Mouse (Mus musculus) kidney, embryonic 16.5 days (tissue): ENCODE measurements around the gene Zfp59. TPM values are rescaled to one million over a fixed set of nuclear protein-coding genes. Genes with fewer than 3 reads are reported as not detected.
"Not testable (repeated sequence)": the region's sequence is repeated elsewhere in the genome, so short reads cannot be mapped to it uniquely, and the experiment has no call there.

Experiments used
- ATAC-seq: fragments of 200-750 bp; cut with Nextera tagmentation; 2 replicates; pipeline ENCODE4 v1.8.0; 2017; ENCODE audit warnings: moderate TSS enrichment; ENCODE audit not compliant: low FRiP score, low TSS enrichment
- H3K27ac ChIP-seq: fragments of 300-500 bp; sonication (generic); 2 replicates; pipeline ENCODE4 v1.5.1; 2014; ENCODE audit warnings: low read length
- H3K27me3 ChIP-seq: fragments of 300-500 bp; sonication (generic); 2 replicates; pipeline ENCODE4 v1.6.1; 2014; ENCODE audit warnings: low read length, control low read depth, mixed read lengths; ENCODE audit not compliant: insufficient read depth
- H3K36me3 ChIP-seq: fragments of 300-500 bp; sonication (generic); 2 replicates; pipeline ENCODE4 v1.6.1; 2014; ENCODE audit warnings: low read length, control low read depth, mixed read lengths; ENCODE audit not compliant: insufficient read depth
- H3K4me1 ChIP-seq: fragments of 300-500 bp; sonication (generic); 2 replicates; pipeline ENCODE4 v1.6.1; 2014; ENCODE audit warnings: low read length, control low read depth, mixed read lengths; ENCODE audit not compliant: insufficient read depth
- H3K4me2 ChIP-seq: fragments of 300-500 bp; sonication (generic); replicated peaks from 2 replicates; pipeline ENCODE4 v1.6.1; 2014; ENCODE audit warnings: low read depth, low read length
- H3K4me3 ChIP-seq: fragments of 300-500 bp; sonication (generic); 2 replicates; pipeline ENCODE4 v1.5.1; 2014; ENCODE audit warnings: mild to moderate bottlenecking, low read length
- H3K9ac ChIP-seq: fragments of 300-500 bp; sonication (generic); replicated peaks from 2 replicates; pipeline ENCODE4 v1.6.1; 2014; ENCODE audit warnings: low read length
- H3K9me3 ChIP-seq: fragments of 300-500 bp; sonication (generic); 2 replicates; pipeline ENCODE4 v1.6.1; 2016; ENCODE audit warnings: low read length, control low read depth
- WGBS: fragments of 180-500 bp; shearing (Covaris S2); extraction: QIAGEN DNeasy Blood & Tissue Kit; methylation state at CpG from one replicate; pipeline ENCODE4 v1.1.7; 2014; 5-methylcytosine and 5-hydroxymethylcytosine counted together
- polyA plus RNA-seq: library from polyadenylated mRNA; unstranded; fragments of >200 nt; fragmentation: Nextera tagmentation; extraction: Ambion mirVana; gene quantifications from 2 replicates; pipeline ENCODE4 v1.2.1, GENCODE M21; 2015

The Zfp59 gene
- 9.1 and 9.6 TPM in 2 replicates for polyA plus RNA-seq

- peak within 1 kb of the TSS; percentile 65 for H3K9ac ChIP-seq
- peak; percentile 99 for ATAC-seq
- peak within 1 kb of the TSS; percentile 56 for H3K4me2 ChIP-seq
- peak within 1 kb of the TSS; percentile 75 for H3K27ac ChIP-seq
- H3K36me3 ChIP-seq: 0 out of 2 replicates have a peak, but pooled peaks cover 1% of the 10 kb centered on the region
- 2% methylated on average over 34 of the region's 34 CpGs for WGBS
- H3K27me3 ChIP-seq: no peaks in the 10 kb centered on the region
- no peaks in the 10 kb centered on the region for H3K9me3 ChIP-seq
- peak within 1 kb of the TSS; percentile 58 for H3K4me3 ChIP-seq
- H3K4me1 ChIP-seq: 0 out of 2 replicates have a peak, but pooled peaks cover 3% of the 10 kb centered on the region
Measured at GRCm38 (mm10) chr7:27838323-27839249, at the start of gene Zfp59. Zfp59 (plus strand) TSS chr7:27838607.

DNA sequence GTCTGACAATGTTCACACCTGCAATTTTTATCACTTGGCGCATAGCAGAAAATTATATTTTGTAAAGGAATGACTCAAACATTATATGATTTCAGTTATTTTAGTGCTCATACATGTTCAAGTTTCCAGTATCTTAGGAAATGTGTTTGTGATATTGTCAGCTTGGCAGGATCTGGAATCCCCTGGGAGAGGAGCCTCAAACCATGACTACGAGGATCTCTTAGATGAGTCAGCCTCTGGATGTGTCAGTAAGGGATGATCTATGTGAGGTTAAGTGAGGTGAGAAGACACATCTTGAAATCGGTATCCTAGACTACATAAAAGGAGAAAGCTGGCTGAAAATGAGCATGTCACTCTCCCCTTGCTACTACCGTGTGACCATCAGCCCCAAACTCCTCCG lies 49.1 kb upstream of the Zfp59 start:
- 83% methylated on average over 5 of the region's 5 CpGs for WGBS
- ATAC-seq: no peak
- H3K36me3 ChIP-seq: no peaks in the 10 kb centered on the region

GRCm38 (mm10) chr7:27793865-27794264 lies 44.5 kb upstream of the Zfp59 start:
- H3K9ac ChIP-seq, H3K27me3 ChIP-seq, H3K4me2 ChIP-seq, H3K36me3 ChIP-seq, H3K4me3 ChIP-seq, H3K4me1 ChIP-seq, H3K9me3 ChIP-seq, ATAC-seq, H3K27ac ChIP-seq: not testable (repeated sequence)
- WGBS: 23% methylated on average over 3 of the region's 3 CpGs

More for the DNA sequence above, 49.1 kb upstream of the Zfp59 start:
- Histone ChIP-seq H3K9ac (no peak overlapping the region), H3K4me3 (no peak overlapping the region), H3K4me2 (no peak overlapping the region), H3K4me1 (no peaks in the 10 kb centered on the region), H3K27me3 (no peaks in the 10 kb centered on the region), H3K9me3 (peaks cover 14% of the 10 kb centered on the region), H3K27ac (no peak overlapping the region)

DNA sequence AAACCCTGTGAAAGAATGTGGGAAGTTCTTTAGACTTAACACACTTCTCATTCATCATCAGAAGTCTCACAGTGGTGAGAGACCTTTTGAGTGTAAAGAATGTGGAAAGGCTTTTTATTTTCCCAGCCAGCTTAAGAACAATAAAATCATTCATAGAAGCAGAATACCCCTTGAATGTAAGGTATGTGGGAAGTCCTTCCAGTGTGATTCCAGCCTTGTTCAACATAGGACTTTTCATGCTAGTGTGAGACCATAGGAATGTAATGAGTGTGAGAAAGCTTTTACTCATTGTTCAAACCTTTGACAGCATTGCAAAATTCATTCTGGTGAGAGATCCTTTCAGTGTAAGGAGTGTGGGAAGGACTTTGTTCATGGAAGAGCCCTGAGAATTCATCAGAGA lies 43.8 kb upstream of the Zfp59 start:
- Histone ChIP-seq H3K27me3 (no peaks in the 10 kb centered on the region), H3K27ac (no peak overlapping the region), H3K4me3 (no peak overlapping the region), H3K4me1 (peaks cover 7% of the 10 kb centered on the region; the same call in 1 of the 2 replicates), H3K4me2 (no peak overlapping the region), H3K9me3 (no peaks in the 10 kb centered on the region), H3K36me3 (no peaks in the 10 kb centered on the region), H3K9ac (no peak overlapping the region)
- no peak for ATAC-seq

DNA sequence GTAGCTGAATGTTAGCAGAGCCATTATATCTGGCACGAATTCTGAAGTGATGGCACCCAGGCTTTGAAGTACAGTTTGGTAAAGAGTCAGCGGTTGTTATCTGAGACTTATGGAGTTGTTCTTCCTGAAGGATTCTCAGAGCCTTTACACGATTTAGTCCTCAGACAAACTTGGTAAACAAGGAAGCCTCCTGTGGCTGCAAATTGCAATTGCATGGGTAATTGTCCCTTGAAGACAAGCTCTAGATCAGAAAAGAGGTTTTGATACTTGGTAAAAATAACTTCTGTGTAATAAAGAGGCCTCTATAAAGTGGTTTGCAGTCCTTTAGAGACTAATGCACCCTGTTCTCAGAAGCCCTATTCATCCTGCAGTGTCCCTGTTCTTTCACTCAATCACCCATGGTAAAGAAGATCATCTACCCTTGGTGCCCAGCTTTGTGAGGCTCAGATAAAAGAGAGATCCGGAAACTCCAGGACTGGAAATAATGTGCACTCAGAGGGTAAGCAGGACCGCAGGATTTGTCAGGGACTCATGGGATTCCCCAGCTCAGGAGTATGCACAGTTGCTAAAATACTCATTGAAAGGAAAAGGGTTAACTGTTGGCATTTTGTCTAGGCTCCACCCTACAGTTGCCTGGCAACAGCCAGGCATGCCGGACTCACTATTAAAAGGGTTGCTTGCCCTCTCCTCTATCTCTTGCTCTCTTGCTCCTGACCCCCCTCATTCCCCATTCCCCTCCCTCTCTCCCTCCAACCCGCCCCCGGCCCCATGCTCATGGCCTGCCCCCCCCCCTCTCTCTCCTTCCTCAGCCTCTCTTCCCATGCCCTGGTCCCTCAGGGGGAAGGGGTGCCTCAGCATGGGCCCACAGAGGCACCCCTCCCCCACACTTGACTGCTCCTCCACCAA lies 40.2 kb upstream of the Zfp59 start:
- Histone ChIP-seq H3K9me3 (no peaks in the 10 kb centered on the region), H3K27ac (peak overlapping the region; percentile 68; the same call in 1 of the 2 replicates), H3K9ac (no peak overlapping the region), H3K27me3 (no peaks in the 10 kb centered on the region), H3K36me3 (no peaks in the 10 kb centered on the region), H3K4me3 (no peak overlapping the region), H3K4me2 (peak overlapping the region; percentile 40), H3K4me1 (peaks cover 7% of the 10 kb centered on the region; the same call in 1 of the 2 replicates)
- WGBS: 27% methylated on average over 8 of the region's 8 CpGs
- peak; percentile 75 for ATAC-seq

DNA sequence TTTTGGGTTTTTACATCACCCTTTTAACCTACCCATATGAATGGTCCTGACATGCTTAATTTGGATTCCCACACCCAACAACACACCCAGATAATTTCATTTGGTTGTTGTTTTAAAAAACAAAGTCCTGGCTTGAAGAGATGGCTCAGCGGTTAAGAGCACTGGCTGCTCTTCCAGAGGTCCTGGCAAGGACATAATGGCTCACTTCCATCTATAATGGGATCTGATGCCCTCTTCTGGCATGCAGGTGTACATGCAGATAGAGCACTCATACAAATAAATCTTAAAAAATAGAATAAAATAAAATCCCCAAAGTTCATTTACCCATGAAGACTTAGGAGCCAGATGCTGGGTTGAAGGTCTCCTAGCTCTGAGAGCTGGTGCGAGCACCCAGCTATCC lies 37.3 kb upstream of the Zfp59 start:
- H3K27me3 ChIP-seq: no peaks in the 10 kb centered on the region
- WGBS: 48% methylated on average over 2 of the region's 2 CpGs
- no peak overlapping the region for H3K4me2 ChIP-seq
- no peak overlapping the region for H3K9ac ChIP-seq
- peaks cover 15% of the 10 kb centered on the region for H3K4me1 ChIP-seq
- no peak overlapping the region for H3K4me3 ChIP-seq
- H3K27ac ChIP-seq: no peak overlapping the region
- H3K9me3 ChIP-seq: no peaks in the 10 kb centered on the region
- H3K36me3 ChIP-seq: no peaks in the 10 kb centered on the region
- no peak for ATAC-seq

DNA sequence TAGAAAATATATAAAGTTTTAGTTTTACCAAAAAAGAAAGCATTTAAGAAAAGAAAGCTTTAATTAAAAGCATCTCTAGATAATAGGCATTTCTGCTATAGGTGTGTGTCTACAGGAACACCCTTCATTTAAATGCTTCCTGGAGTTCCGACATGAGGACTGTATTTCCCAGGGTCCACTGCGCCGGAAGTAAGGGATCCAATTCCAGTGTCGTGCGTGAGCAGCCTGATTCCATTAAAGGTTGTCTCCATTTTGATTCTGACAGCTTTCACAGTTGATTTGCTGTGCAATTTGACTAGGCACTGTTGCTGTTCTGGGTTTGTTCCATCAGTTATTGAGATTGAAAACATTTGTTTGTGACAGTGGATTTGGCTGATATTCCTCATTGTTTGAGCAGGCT lies 35.4 kb upstream of the Zfp59 start:
- 67% methylated on average over 5 of the region's 5 CpGs for WGBS
- Histone ChIP-seq H3K4me2 (no peak overlapping the region), H3K27ac (no peak overlapping the region), H3K36me3 (0 out of 2 replicates have a peak, but pooled peaks cover 3% of the 10 kb centered on the region), H3K9ac (no peak overlapping the region), H3K27me3 (no peaks in the 10 kb centered on the region), H3K9me3 (no peaks in the 10 kb centered on the region), H3K4me1 (peaks cover 14% of the 10 kb centered on the region), H3K4me3 (no peak overlapping the region)
- ATAC-seq: no peak

DNA sequence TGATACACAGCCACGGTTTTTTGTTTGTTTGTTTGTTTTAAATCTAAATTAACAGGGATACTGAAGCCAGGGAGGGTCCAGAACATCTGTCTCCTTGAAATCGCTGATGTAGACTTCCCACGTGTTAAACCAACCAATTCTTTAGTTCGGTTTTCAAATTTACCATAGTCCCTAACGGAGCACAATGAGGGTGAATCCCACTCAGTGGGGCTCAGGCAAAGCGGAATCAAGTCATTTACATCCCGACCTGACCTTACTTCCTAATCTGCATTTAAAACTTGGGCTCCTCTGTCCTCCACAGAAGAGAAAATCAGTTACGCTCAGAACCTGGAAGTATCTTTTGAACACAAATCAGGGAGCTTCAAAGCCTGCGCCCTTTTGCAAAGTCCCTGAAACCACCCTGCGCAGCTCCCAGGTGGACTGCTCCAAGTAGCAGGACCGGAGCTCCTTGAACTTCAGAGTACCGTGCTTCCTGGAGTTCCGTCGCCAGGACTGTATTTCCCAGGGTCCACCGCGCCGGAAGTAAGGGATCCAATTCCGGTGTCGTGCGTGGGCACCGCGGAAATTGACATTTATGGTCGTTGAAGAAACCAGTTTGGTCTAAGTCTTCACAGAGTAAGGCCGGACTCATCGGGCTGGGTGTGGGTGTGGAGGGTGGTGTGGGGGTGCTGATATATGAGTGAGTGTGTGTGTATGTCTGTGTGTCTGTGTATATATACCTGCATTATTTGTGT lies 33.9 kb upstream of the Zfp59 start:
- Histone ChIP-seq H3K4me1 (peaks cover 7% of the 10 kb centered on the region), H3K27me3 (no peaks in the 10 kb centered on the region), H3K9me3 (no peaks in the 10 kb centered on the region), H3K36me3 (peaks cover 7% of the 10 kb centered on the region; the same call in 1 of the 2 replicates), H3K4me3 (peak overlapping the region; percentile 71), H3K9ac (peak overlapping the region; percentile 85), H3K4me2 (peak overlapping the region; percentile 67), H3K27ac (peak overlapping the region; percentile 84)
- peak; percentile 95 for ATAC-seq
- under 1% methylated on average over 25 of the region's 25 CpGs for WGBS

GRCm38 (mm10) chr7:27806896-27807295 lies 31.5 kb upstream of the Zfp59 start, which contains the start of gene Zfp626:
Zfp626 (plus strand) TSS chr7:27807196.
- H3K9ac ChIP-seq, ATAC-seq, H3K4me2 ChIP-seq, H3K9me3 ChIP-seq, H3K27me3 ChIP-seq, H3K27ac ChIP-seq, H3K4me1 ChIP-seq, H3K4me3 ChIP-seq: not testable (repeated sequence)
- H3K36me3 ChIP-seq: peaks cover 20% of the 10 kb centered on the region
- 86% methylated on average over 2 of the region's 3 CpGs for WGBS
